Mouse (Mus musculus) C2C12 (cell line): ENCODE measurements around the gene Dcpp2.

Source experiments
- CEBPB ChIP-seq: IDR thresholded peaks from one replicate; pipeline ENCODE4 v1.6.1; 2011; ENCODE audit warnings: low read depth, mild to moderate bottlenecking, control low read depth, moderate library complexity
- CTCF ChIP-seq: IDR thresholded peaks from one replicate; pipeline ENCODE4 v1.5.1; 2011; ENCODE audit not compliant: control insufficient read depth, insufficient read depth, insufficient read length
- FOSL1 ChIP-seq: IDR thresholded peaks from one replicate; pipeline ENCODE4 v1.8.0; 2011; ENCODE audit warnings: mild to moderate bottlenecking, low read length; ENCODE audit not compliant: poor library complexity, insufficient read depth, severe bottlenecking
- MYOD1 ChIP-seq: IDR thresholded peaks from one replicate; pipeline ENCODE4 v1.6.1; 2011; ENCODE audit warnings: low read depth; ENCODE audit not compliant: control insufficient read depth, insufficient read length
- USF1 ChIP-seq: IDR thresholded peaks from one replicate; pipeline ENCODE4 v1.6.1; 2011; ENCODE audit warnings: low read depth, mild to moderate bottlenecking, control low read depth, moderate library complexity

DNA sequence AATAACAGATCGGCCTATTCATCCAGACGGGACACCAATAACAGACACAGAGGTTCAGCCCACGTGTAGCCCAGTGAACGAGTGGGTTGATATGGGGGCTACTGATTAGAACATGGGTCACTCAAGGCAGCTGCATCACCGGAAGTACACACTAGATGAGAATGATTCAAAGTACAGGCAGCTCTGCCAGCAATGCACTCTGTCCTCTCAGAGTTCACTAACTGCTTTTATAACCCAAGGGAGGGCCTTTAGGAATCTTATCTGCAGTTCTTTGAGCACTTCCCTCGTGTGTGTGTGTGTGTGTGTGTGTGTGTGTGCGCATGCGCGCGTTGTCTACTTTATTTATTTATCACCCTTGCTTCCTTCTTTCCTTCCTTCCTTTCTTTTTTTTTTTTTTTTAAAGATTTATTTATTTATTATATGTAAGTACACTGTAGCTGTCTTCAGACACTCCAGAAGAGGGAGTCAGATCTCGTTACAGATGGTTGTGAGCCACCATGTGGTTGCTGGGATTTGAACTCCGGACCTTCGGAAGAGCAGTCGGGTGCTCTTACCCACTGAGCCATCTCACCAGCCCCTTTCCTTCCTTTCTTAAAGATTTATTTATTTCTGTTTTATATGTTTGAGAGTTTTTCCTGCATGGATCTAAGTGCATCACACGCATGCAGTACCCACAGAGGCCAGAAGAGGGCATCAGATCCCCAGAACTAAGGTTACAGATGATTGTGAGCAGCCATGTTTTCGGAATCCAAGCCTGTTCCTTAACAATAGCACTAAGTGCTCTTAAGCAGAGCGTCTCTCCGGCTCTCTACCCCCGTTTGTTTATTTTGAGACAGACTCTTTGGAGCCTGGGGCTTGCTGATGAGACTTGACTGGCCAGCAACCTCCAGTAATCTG is 29.6 kb upstream of the Dcpp2 start:
- TF ChIP-seq CTCF (peak; percentile 32), FOSL1 (no peak), CEBPB (no peak), MYOD1 (no peak), USF1 (no peak)
